In genomic region chr10:79824413-79824812, GRCm38 (mm10) we compare ENCODE assay signal across 12 mouse cellular contexts. TPM values are rescaled to one million over a fixed set of nuclear protein-coding genes. Genes with fewer than 3 reads are reported as not detected.
A peak's percentile ranks its signal among the peaks of the same experiment; 100 is the strongest.
DNase-seq lines count a peak whose midpoint lies in the region; ATAC-seq lines count a peak whose summit lies in the region.
"Had no signal": no experiment of that assay in that cellular context is flagged by ENCODE, and none has a peak within 500 bp of the region (broad histone marks: within the 10 kb centered on the region; RNA-seq: fewer than 3 reads in every experiment).

No protein-coding gene starts in this region.

- peaks cover 38% of the 10 kb centered on the region for H3K4me1 ChIP-seq in kidney, embryonic 16.5 days (ENCODE audit: insufficient read depth, low read length)
- H3K4me1 ChIP-seq in liver, embryonic 12.5 days: peaks cover 26% of the 10 kb centered on the region
- H3K4me1 ChIP-seq in stomach, embryonic 14.5 days (ENCODE audit: control insufficient read depth, insufficient read depth, low read length): peaks cover 7% of the 10 kb centered on the region
- no peaks in the 10 kb centered on the region for H3K4me1 ChIP-seq in midbrain, embryonic 11.5 days (ENCODE audit: control insufficient read depth, insufficient read depth, low read length)

- no peaks in the 10 kb centered on the region for H3K9me3 ChIP-seq in kidney, embryonic 16.5 days (ENCODE audit: low read length)
- H3K9me3 ChIP-seq in liver, embryonic 12.5 days (replicated peaks): no peaks in the 10 kb centered on the region
- no peaks in the 10 kb centered on the region for H3K9me3 ChIP-seq in stomach, embryonic 14.5 days (ENCODE audit: control insufficient read depth, low read depth, low read length)
- no peaks in the 10 kb centered on the region for H3K9me3 ChIP-seq in midbrain, embryonic 11.5 days (ENCODE audit: control insufficient read depth, low read length)
- H3K9me3 ChIP-seq: lung, embryonic 15.5 days had no signal

- H3K36me3 ChIP-seq in kidney, embryonic 16.5 days (ENCODE audit: insufficient read depth, low read length): peaks cover 14% of the 10 kb centered on the region
- H3K36me3 ChIP-seq in liver, embryonic 12.5 days: peaks cover 5% of the 10 kb centered on the region; the same call in 1 of the 2 replicates
- no peaks in the 10 kb centered on the region for H3K36me3 ChIP-seq in stomach, embryonic 14.5 days (ENCODE audit: control insufficient read depth, insufficient read depth, low read length)
- peaks cover 6% of the 10 kb centered on the region for H3K36me3 ChIP-seq in midbrain, embryonic 11.5 days (ENCODE audit: control insufficient read depth, insufficient read depth, low read length)

- ATAC-seq in kidney, embryonic 16.5 days (ENCODE audit: low FRiP score, low TSS enrichment): no peak
- ATAC-seq in common myeloid progenitor, adult 5-6 weeks (replicated peaks; ENCODE audit: low read depth, poor library complexity, severe bottlenecking): peak; percentile 76
- 0 out of 2 replicates have a peak, but pooled peaks have one; percentile 11 for ATAC-seq in liver, embryonic 12.5 days
- peak; percentile 39; the same call in 1 of the 2 replicates for ATAC-seq in stomach, embryonic 14.5 days (ENCODE audit: insufficient number of reproducible peaks, insufficient read depth, low FRiP score, low read depth)
- no peak for ATAC-seq in midbrain, embryonic 11.5 days (ENCODE audit: low FRiP score)
- ATAC-seq: forebrain, embryonic 16.5 days had no signal

- WGBS in kidney, embryonic 16.5 days: 64% methylated on average over 6 of the region's 6 CpGs
- 24% methylated on average over 6 of the region's 6 CpGs for WGBS in liver, embryonic 12.5 days (ENCODE audit: insufficient replicate concordance)
- WGBS in stomach, embryonic 14.5 days: 49% methylated on average over 6 of the region's 6 CpGs
- 75% methylated on average over 6 of the region's 6 CpGs for WGBS in midbrain, embryonic 11.5 days

- no peak overlapping the region for H3K4me3 ChIP-seq in kidney, embryonic 16.5 days (ENCODE audit: low read length)
- no peak overlapping the region for H3K4me3 ChIP-seq in liver, embryonic 12.5 days
- H3K4me3 ChIP-seq in stomach, embryonic 14.5 days (ENCODE audit: low read depth, low read length): no peak overlapping the region
- no peak overlapping the region for H3K4me3 ChIP-seq in midbrain, embryonic 11.5 days (ENCODE audit: low read depth, low read length)
- H3K4me3 ChIP-seq: lung, embryonic 15.5 days had no signal

- H3K9ac ChIP-seq in kidney, embryonic 16.5 days (replicated peaks; ENCODE audit: low read length): no peak overlapping the region; the same call in 1 of the 2 replicates
- H3K9ac ChIP-seq in liver, embryonic 12.5 days: peak overlapping the region; percentile 31
- no peak overlapping the region for H3K9ac ChIP-seq in stomach, embryonic 14.5 days (replicated peaks; ENCODE audit: low read depth, low read length)
- no peak overlapping the region for H3K9ac ChIP-seq in midbrain, embryonic 11.5 days (ENCODE audit: low read length)
- H3K9ac ChIP-seq: lung, embryonic 15.5 days had no signal

- no peak overlapping the region for H3K4me2 ChIP-seq in kidney, embryonic 16.5 days (replicated peaks; ENCODE audit: low read depth, low read length)
- H3K4me2 ChIP-seq in liver, embryonic 12.5 days: peak overlapping the region; percentile 40
- peak overlapping the region; percentile 34; the same call in 1 of the 2 replicates for H3K4me2 ChIP-seq in stomach, embryonic 14.5 days (replicated peaks; ENCODE audit: low read depth, low read length)
- H3K4me2 ChIP-seq in midbrain, embryonic 11.5 days: no peak overlapping the region
- H3K4me2 ChIP-seq: lung, embryonic 15.5 days had no signal

- no peaks in the 10 kb centered on the region for H3K27me3 ChIP-seq in kidney, embryonic 16.5 days (ENCODE audit: insufficient read depth, low read length)
- H3K27me3 ChIP-seq in liver, embryonic 12.5 days (replicated peaks): peaks cover 3% of the 10 kb centered on the region; the same call in 1 of the 2 replicates
- H3K27me3 ChIP-seq in stomach, embryonic 14.5 days (ENCODE audit: control insufficient read depth, insufficient read depth, low read length): no peaks in the 10 kb centered on the region
- no peaks in the 10 kb centered on the region for H3K27me3 ChIP-seq in midbrain, embryonic 11.5 days (ENCODE audit: control insufficient read depth, insufficient read depth, low read length)
- H3K27me3 ChIP-seq: lung, embryonic 15.5 days had no signal

- DNase-seq in kidney, postnatal 25 days: peak; percentile 36 to 55
- DNase-seq in cerebellum, adult 18-20 months: no peak
- DNase-seq in adrenal gland, postnatal 10 days: no peak
- no peak for DNase-seq in midbrain, embryonic 11.5 days (ENCODE audit: low spot score, missing footprints)
- DNase-seq: cerebellum, adult 9-11 months; thymus, adult 2 months had no signal

- H3K27ac ChIP-seq in kidney, embryonic 16.5 days (ENCODE audit: low read length): no peak overlapping the region
- no peak overlapping the region for H3K27ac ChIP-seq in liver, embryonic 12.5 days
- peak overlapping the region; percentile 87; the same call in 1 of the 2 replicates for H3K27ac ChIP-seq in stomach, embryonic 14.5 days (ENCODE audit: low read length)
- no peak overlapping the region for H3K27ac ChIP-seq in midbrain, embryonic 11.5 days (ENCODE audit: low read depth, low read length)
- H3K27ac ChIP-seq: lung, embryonic 15.5 days had no signal

RNA-seq across cellular contexts. Expression of gene Misp, which starts 3.6 kb away (rescaled TPM):
- polyA plus RNA-seq in kidney, embryonic 16.5 days (2015; fragmentation: Nextera tagmentation; extraction: Ambion mirVana): 18.2 and 18.5 TPM in 2 replicates
- total RNA-seq in common myeloid progenitor, adult 5-6 weeks (2017): not detected in 2 replicates
- polyA plus RNA-seq in liver, embryonic 12.5 days (2016; fragmentation: Nextera tagmentation; extraction: Ambion mirVana): 0.49 and 0.54 TPM in 2 replicates
- polyA plus RNA-seq in stomach, embryonic 14.5 days (2014; fragmentation: Nextera tagmentation; extraction: Ambion mirVana): 27.6 and 33.1 TPM in 2 replicates
- under 1 TPM in 1 of 2 experiments, not detected in 1; 0.27 TPM for total RNA-seq in adrenal gland, postnatal 10 days (2021)
- polyA plus RNA-seq in midbrain, embryonic 11.5 days (2014; fragmentation: Nextera tagmentation; extraction: Ambion mirVana): 0.41 TPM in 1 of 2 replicates, not detected in the other

RNA-seq across cellular contexts. Expression of gene Ptbp1, which starts 29.8 kb away (rescaled TPM):
- 431 and 491 TPM in 2 replicates for polyA plus RNA-seq in kidney, embryonic 16.5 days (2015; fragmentation: Nextera tagmentation; extraction: Ambion mirVana)
- 210 and 221 TPM in 2 replicates for total RNA-seq in common myeloid progenitor, adult 5-6 weeks (2017)
- polyA plus RNA-seq in liver, embryonic 12.5 days (2016; fragmentation: Nextera tagmentation; extraction: Ambion mirVana): 207 and 211 TPM in 2 replicates
- polyA plus RNA-seq in stomach, embryonic 14.5 days (2014; fragmentation: Nextera tagmentation; extraction: Ambion mirVana): 237 and 275 TPM in 2 replicates
- 100 to 1,000 TPM; 267 to 270 TPM for total RNA-seq in adrenal gland, postnatal 10 days (2021)
- polyA plus RNA-seq in midbrain, embryonic 11.5 days (2014; fragmentation: Nextera tagmentation; extraction: Ambion mirVana): 147 and 176 TPM in 2 replicates

RNA-seq across cellular contexts. Expression of gene Palm, which starts 31.0 kb away (rescaled TPM):
- polyA plus RNA-seq in kidney, embryonic 16.5 days (2015; fragmentation: Nextera tagmentation; extraction: Ambion mirVana): 190 and 194 TPM in 2 replicates
- total RNA-seq in common myeloid progenitor, adult 5-6 weeks (2017): 21.8 and 24.8 TPM in 2 replicates
- polyA plus RNA-seq in liver, embryonic 12.5 days (2016; fragmentation: Nextera tagmentation; extraction: Ambion mirVana): 12.4 and 13.2 TPM in 2 replicates
- 67.0 and 78.0 TPM in 2 replicates for polyA plus RNA-seq in stomach, embryonic 14.5 days (2014; fragmentation: Nextera tagmentation; extraction: Ambion mirVana)
- 10 to 100 TPM; 69.6 to 80.2 TPM for total RNA-seq in adrenal gland, postnatal 10 days (2021)
- 109 and 129 TPM in 2 replicates for polyA plus RNA-seq in midbrain, embryonic 11.5 days (2014; fragmentation: Nextera tagmentation; extraction: Ambion mirVana)

RNA-seq across cellular contexts. Expression of gene Prss57, which starts 33.7 kb away (rescaled TPM):
- not detected in 2 replicates for polyA plus RNA-seq in kidney, embryonic 16.5 days (2015; fragmentation: Nextera tagmentation; extraction: Ambion mirVana)
- 9.4 and 16.3 TPM in 2 replicates for total RNA-seq in common myeloid progenitor, adult 5-6 weeks (2017)
- 1.4 and 2.2 TPM in 2 replicates for polyA plus RNA-seq in liver, embryonic 12.5 days (2016; fragmentation: Nextera tagmentation; extraction: Ambion mirVana)
- polyA plus RNA-seq in stomach, embryonic 14.5 days (2014; fragmentation: Nextera tagmentation; extraction: Ambion mirVana): not detected in 2 replicates
- under 1 TPM; 0.09 to 0.21 TPM for total RNA-seq in adrenal gland, postnatal 10 days (2021)
- polyA plus RNA-seq in midbrain, embryonic 11.5 days (2014; fragmentation: Nextera tagmentation; extraction: Ambion mirVana): 0.10 and 0.40 TPM in 2 replicates

RNA-seq across cellular contexts. Expression of gene Fstl3, which starts 47.3 kb away (rescaled TPM):
- 23.9 and 26.4 TPM in 2 replicates for polyA plus RNA-seq in kidney, embryonic 16.5 days (2015; fragmentation: Nextera tagmentation; extraction: Ambion mirVana)
- 0.19 and 0.50 TPM in 2 replicates for total RNA-seq in common myeloid progenitor, adult 5-6 weeks (2017)
- 0.80 and 0.98 TPM in 2 replicates for polyA plus RNA-seq in liver, embryonic 12.5 days (2016; fragmentation: Nextera tagmentation; extraction: Ambion mirVana)
- 8.7 and 9.0 TPM in 2 replicates for polyA plus RNA-seq in stomach, embryonic 14.5 days (2014; fragmentation: Nextera tagmentation; extraction: Ambion mirVana)
- 1 to 10 TPM; 5.5 to 5.7 TPM for total RNA-seq in adrenal gland, postnatal 10 days (2021)
- 0.60 and 1.2 TPM in 2 replicates for polyA plus RNA-seq in midbrain, embryonic 11.5 days (2014; fragmentation: Nextera tagmentation; extraction: Ambion mirVana)

Comparison
In these comparisons a context has a peak if more than half of its experiments do, and no peak if none do; other contexts are left out.
1. DNase-seq: peak in kidney, postnatal 25 days (2 of 2); none in cerebellum, adult 18-20 months (0 of 2), adrenal gland, postnatal 10 days (single experiment) and midbrain, embryonic 11.5 days (single experiment).
2. ATAC-seq: peak in common myeloid progenitor, adult 5-6 weeks (single experiment), liver, embryonic 12.5 days (single experiment) and stomach, embryonic 14.5 days (single experiment); none in kidney, embryonic 16.5 days (single experiment) and midbrain, embryonic 11.5 days (single experiment).
3. H3K4me2 ChIP-seq: peak in liver, embryonic 12.5 days (single experiment) and stomach, embryonic 14.5 days (single experiment); none in kidney, embryonic 16.5 days (single experiment) and midbrain, embryonic 11.5 days (single experiment).
4. RNA of gene Misp, which starts 3.6 kb away (polyA plus RNA-seq): 27.6 to 33.1 TPM in stomach, embryonic 14.5 days and 18.2 to 18.5 TPM in kidney, embryonic 16.5 days; 0.49 to 0.54 TPM in liver, embryonic 12.5 days and 0.41 TPM in midbrain, embryonic 11.5 days; every median in the first group is over 10 times any median in the second.